Mouse (Mus musculus) MEL (cell line): ENCODE measurements at regions not wholly inside any gene's neighbourhood (a gene's known extent, or its start where the extent isn't known, plus 50 kb on each side); places are given as distances from the start of the nearest gene placed in this dataset.

Experiments
- DNase-seq: peaks from one replicate; pipeline ENCODE4 v3.0.0; 2011; ENCODE audit warnings: low read depth, low spot score
- H3K27ac ChIP-seq: 2 replicates; pipeline ENCODE4 v1.5.1; 2012; ENCODE audit warnings: low read depth, mild to moderate bottlenecking, control low read depth, low read length, moderate library complexity; ENCODE audit not compliant: control insufficient read depth
- H3K27me3 ChIP-seq, 2 experiments: fragments of 150-350 bp in 1 of 2; sonication (generic) in 1 of 2; 2 replicates each; pipeline ENCODE4 v1.6.1; 2012; ENCODE audit warnings: low read length in 2 of 2, mild to moderate bottlenecking in 2 of 2, improper control_type of control experiment in 1 of 2, moderate library complexity in 1 of 2; ENCODE audit not compliant: insufficient read depth in 2 of 2, control insufficient read depth in 1 of 2
- H3K36me3 ChIP-seq, 2 experiments: 2 replicates each; pipeline ENCODE4 v1.6.1; 2012 to 2014; ENCODE audit warnings: low read length in 2 of 2, improper control_type of control experiment in 1 of 2, inconsistent platforms in 1 of 2, mild to moderate bottlenecking in 1 of 2; ENCODE audit not compliant: insufficient read depth in 2 of 2, control insufficient read depth in 1 of 2
- H3K4me1 ChIP-seq, 2 experiments: fragments of 150-350 bp in 1 of 2; sonication (generic) in 1 of 2; 2 replicates each; pipeline ENCODE4 v1.6.1; 2012; ENCODE audit warnings: low read length in 2 of 2, improper control_type of control experiment in 1 of 2, mild to moderate bottlenecking in 1 of 2; ENCODE audit not compliant: insufficient read depth in 2 of 2, control insufficient read depth in 1 of 2
- H3K4me3 ChIP-seq, 2 experiments: fragments of 150-350 bp in 1 of 2; sonication (generic) in 1 of 2; 2 replicates each; pipeline ENCODE4 v1.5.1; 2012; ENCODE audit warnings: low read depth in 2 of 2, low read length in 2 of 2, mild to moderate bottlenecking in 2 of 2, moderate library complexity in 2 of 2, control low read depth in 1 of 2, improper control_type of control experiment in 1 of 2; ENCODE audit not compliant: control insufficient read depth in 1 of 2, insufficient read depth in 1 of 2
- H3K79me2 ChIP-seq: 2 replicates; pipeline ENCODE4 v1.6.1; 2012; ENCODE audit warnings: mild to moderate bottlenecking, low read length, moderate library complexity; ENCODE audit not compliant: control insufficient read depth, poor library complexity, insufficient read depth
- H3K9ac ChIP-seq: 2 replicates; pipeline ENCODE4 v1.6.1; 2012; ENCODE audit warnings: low read depth, mild to moderate bottlenecking, control low read depth, low read length, moderate library complexity; ENCODE audit not compliant: control insufficient read depth, poor library complexity, severe bottlenecking
- H3K9me3 ChIP-seq: fragments of 150-350 bp; sonication (generic); replicated peaks from 2 replicates; pipeline ENCODE4 v1.6.1; 2012; ENCODE audit warnings: mild to moderate bottlenecking, low read length, improper control_type of control experiment, moderate library complexity; ENCODE audit not compliant: insufficient read depth
- CHD1 ChIP-seq: IDR thresholded peaks from 2 replicates; pipeline ENCODE4 v1.6.1; 2012; ENCODE audit warnings: low read depth, mild to moderate bottlenecking, inconsistent platforms, low read length, improper control_type of control experiment
- CTCF ChIP-seq, 3 experiments: IDR thresholded peaks in 2 of 3; conservative IDR thresholded peaks in 1 of 3; 2 replicates each; pipeline ENCODE4 v1.5.1; 2011 to 2012; ENCODE audit warnings: low read length in 3 of 3, low read depth in 2 of 3, mild to moderate bottlenecking in 2 of 3, improper control_type of control experiment in 1 of 3, inconsistent platforms in 1 of 3, mixed read lengths in 1 of 3, moderate library complexity in 1 of 3; ENCODE audit not compliant: control insufficient read depth in 1 of 3, insufficient read depth in 1 of 3, poor library complexity in 1 of 3, severe bottlenecking in 1 of 3
- EP300 ChIP-seq, 2 experiments: IDR thresholded peaks; 2 replicates each; pipeline ENCODE4 v1.6.1; 2011; ENCODE audit warnings: improper control_type of control experiment in 2 of 2, low read length in 2 of 2, low read depth in 1 of 2, mild to moderate bottlenecking in 1 of 2
- ETS1 ChIP-seq: IDR thresholded peaks from 2 replicates; pipeline ENCODE4 v1.6.1; 2012; ENCODE audit warnings: low read depth, mild to moderate bottlenecking, inconsistent platforms, low read length, improper control_type of control experiment, moderate library complexity
- HCFC1 ChIP-seq: IDR thresholded peaks from 2 replicates; pipeline ENCODE4 v1.6.1; 2012; ENCODE audit warnings: low read depth, mild to moderate bottlenecking, inconsistent platforms, low read length, improper control_type of control experiment, moderate library complexity
- MAFK ChIP-seq: IDR thresholded peaks from 2 replicates; pipeline ENCODE4 v1.6.1; 2011; ENCODE audit warnings: low read depth, mild to moderate bottlenecking, low read length, improper control_type of control experiment, borderline replicate concordance
- MEF2A ChIP-seq: IDR thresholded peaks from 2 replicates; pipeline ENCODE4 v1.6.1; 2014; ENCODE audit warnings: low read depth, mild to moderate bottlenecking, inconsistent platforms, low read length, improper control_type of control experiment; ENCODE audit not compliant: poor library complexity, insufficient replicate concordance, severe bottlenecking; ENCODE audit errors: extremely low read depth
- NRF1 ChIP-seq: IDR thresholded peaks from 2 replicates; pipeline ENCODE4 v1.6.1; 2014; ENCODE audit warnings: low read depth, mild to moderate bottlenecking, inconsistent platforms, low read length, improper control_type of control experiment, moderate library complexity; ENCODE audit not compliant: poor library complexity, insufficient read depth, severe bottlenecking
- POLR2AphosphoS2 ChIP-seq: IDR thresholded peaks from 2 replicates; pipeline ENCODE4 v1.6.1; 2011; ENCODE audit warnings: low read length, improper control_type of control experiment
- UBTF ChIP-seq: IDR thresholded peaks from 2 replicates; pipeline ENCODE4 v1.6.1; 2012; ENCODE audit warnings: low read depth, mild to moderate bottlenecking, inconsistent platforms, low read length, improper control_type of control experiment, moderate library complexity, borderline replicate concordance; ENCODE audit not compliant: insufficient read depth
- USF1 ChIP-seq: IDR thresholded peaks from 2 replicates; pipeline ENCODE4 v1.6.1; 2014; ENCODE audit warnings: low read depth, mild to moderate bottlenecking, inconsistent platforms, low read length, improper control_type of control experiment, moderate library complexity
- USF2 ChIP-seq, 2 experiments: IDR thresholded peaks; 2 replicates each; pipeline ENCODE4 v1.6.1; 2011 to 2012; ENCODE audit warnings: improper control_type of control experiment in 2 of 2, low read length in 2 of 2, borderline replicate concordance in 1 of 2, inconsistent platforms in 1 of 2, low read depth in 1 of 2, mild to moderate bottlenecking in 1 of 2; ENCODE audit not compliant: insufficient read depth in 1 of 2
- ZNF384 ChIP-seq: IDR thresholded peaks from 2 replicates; pipeline ENCODE4 v1.6.1; 2012; ENCODE audit warnings: low read depth, mild to moderate bottlenecking, inconsistent platforms, low read length, improper control_type of control experiment

DNA sequence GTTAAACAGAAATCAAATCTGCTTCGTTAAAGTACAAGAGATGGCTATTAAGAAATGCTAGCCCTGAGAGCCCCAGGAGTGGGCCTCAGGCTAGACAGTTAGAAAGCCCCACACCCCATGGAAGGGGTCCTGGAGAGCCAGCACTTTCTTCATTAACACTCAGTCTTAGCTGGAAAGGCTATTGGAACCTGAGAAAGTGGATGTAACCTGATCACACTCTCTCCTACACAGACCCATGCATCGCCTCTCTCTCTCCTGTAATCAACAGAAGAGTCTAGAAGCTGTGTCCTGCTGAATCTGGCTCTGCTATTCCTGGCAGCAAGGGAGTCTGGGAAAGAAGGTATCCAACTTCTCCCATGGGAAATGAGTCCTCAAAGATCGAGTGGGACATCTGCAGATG, 64.8 kb upstream of the Atl2 start:
- H3K9me3 ChIP-seq, result no peaks in the 10 kb centered on the region
- H3K27me3 ChIP-seq, result no peaks in the 10 kb centered on the region
- H3K4me3 ChIP-seq, result no peak overlapping the region
- H3K9ac ChIP-seq, result no peak overlapping the region
- TF ChIP-seq MEF2A (no peak), ETS1 (no peak), USF2 (IDR thresholded peaks at IDR 0.05; ENCODE audit: borderline replicate concordance in 1 of 2, insufficient read depth in 1 of 2, low read depth in 1 of 2, low read length in 2 of 2) (no peak), CHD1 (no peak), HCFC1 (no peak), EP300 (IDR thresholded peaks at IDR 0.05; ENCODE audit: low read depth in 1 of 2, low read length in 2 of 2) (no peak), ZNF384 (no peak), USF1 (no peak), CTCF (IDR thresholded peaks at IDR 0.05 in 2 of 3, conservative IDR thresholded peaks at IDR 0.05 in 1 of 3; ENCODE audit: control insufficient read depth in 1 of 3, insufficient read depth in 1 of 3, low read depth in 2 of 3, low read length in 3 of 3, poor library complexity in 1 of 3, severe bottlenecking in 1 of 3) (no peak), NRF1 (no peak), UBTF (no peak)
- no peak for DNase-seq
- H3K4me1 ChIP-seq, result peaks cover 12 to 21% of the 10 kb centered on the region in 2 experiments
- H3K27ac ChIP-seq, result no peak overlapping the region
- H3K36me3 ChIP-seq, result peaks cover 0 to 6% of the 10 kb centered on the region in 2 experiments; a peak in 2 of 4 replicates
- no peaks in the 10 kb centered on the region for H3K79me2 ChIP-seq

DNA sequence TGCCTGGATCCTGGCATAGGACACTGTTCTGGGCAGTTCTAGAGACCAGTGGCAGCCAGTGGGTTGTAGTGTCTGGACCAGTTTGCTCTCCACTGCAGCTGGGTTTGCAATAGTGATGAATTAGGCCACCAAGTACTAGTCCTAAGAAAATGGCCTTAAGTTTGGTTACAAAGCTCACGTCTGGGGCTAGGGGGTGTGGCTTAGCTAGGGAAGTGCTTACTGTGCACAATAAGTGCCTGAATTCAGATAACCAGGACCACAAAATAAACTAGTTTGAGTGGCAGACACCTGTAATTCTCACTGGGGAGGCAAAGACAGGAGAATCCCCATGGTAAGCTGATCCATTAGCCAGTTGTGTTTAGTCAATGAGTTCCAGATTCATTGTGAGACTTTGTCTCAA, 59.3 kb upstream of the Atl2 start:
- Histone ChIP-seq H3K9me3 (no peaks in the 10 kb centered on the region), H3K36me3 (peaks cover 0 to 5% of the 10 kb centered on the region in 2 experiments; a peak in 2 of 4 replicates), H3K27ac (no peak overlapping the region), H3K27me3 (no peaks in the 10 kb centered on the region), H3K79me2 (no peaks in the 10 kb centered on the region), H3K4me1 (peaks cover 10% of the 10 kb centered on the region in 2 experiments; a peak in 3 of 4 replicates), H3K4me3 (no peak overlapping the region), H3K9ac (no peak overlapping the region)
- DNase-seq, result peak; percentile 67
- TF ChIP-seq POLR2AphosphoS2 (no peak), MAFK (peak; percentile 79)
